In the genomic region with DNA sequence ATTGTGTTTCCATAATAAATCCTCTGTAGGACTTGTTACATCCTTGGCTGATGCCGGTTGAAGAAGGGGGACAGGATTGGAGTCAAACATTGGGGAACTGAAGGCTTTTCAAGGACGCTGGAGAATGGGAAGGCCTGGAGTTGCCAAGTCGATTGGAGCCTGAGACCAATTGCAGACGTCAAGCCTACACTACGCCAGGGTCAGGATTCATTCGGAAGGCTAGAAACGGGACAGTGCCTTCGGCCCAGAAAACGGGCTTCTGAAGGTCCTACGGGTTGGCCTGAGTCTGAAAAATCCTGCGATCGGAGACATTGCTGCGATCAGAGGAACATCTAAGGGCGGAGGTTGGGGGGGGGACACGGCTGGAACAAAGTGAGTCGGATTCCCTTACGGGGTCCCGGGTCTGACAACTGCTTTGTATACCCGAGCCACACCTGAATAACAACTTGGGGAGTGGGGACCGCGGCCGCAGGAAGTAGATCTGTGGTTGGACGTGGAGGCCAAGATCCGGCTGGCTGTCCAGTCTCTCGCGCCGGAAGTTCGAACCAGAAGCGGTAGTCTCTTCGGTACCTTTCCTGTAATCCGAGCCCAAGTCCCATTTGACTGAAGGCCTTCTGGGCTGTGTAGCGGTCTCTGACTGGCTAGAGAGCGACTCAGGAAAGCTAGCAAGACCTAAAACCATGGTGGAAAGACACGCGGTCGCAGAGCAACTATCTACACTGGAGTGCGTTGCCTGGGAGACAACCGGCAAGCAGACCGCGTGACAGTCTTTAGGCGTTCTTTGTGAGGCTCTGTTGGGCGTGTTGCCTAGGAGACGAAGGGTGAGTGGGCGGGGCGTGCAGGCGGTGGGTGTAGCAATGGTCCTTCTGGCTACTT, we compare ENCODE assay signal across 8 mouse cellular contexts. TPM values are rescaled to one million over a fixed set of nuclear protein-coding genes. Genes with fewer than 3 reads are reported as not detected.
DNase-seq lines count a peak whose midpoint lies in the region; ATAC-seq lines count a peak whose summit lies in the region.

A gene (minus strand): TSS at position 693 of the 876 bp plus-strand sequence.
A gene (plus strand): TSS at position 835 of the 876 bp plus-strand sequence.

- peaks cover 16% of the 10 kb centered on the region for H3K4me1 ChIP-seq in megakaryocyte, embryonic 14.5 days

- H3K4me3 ChIP-seq in megakaryocyte, embryonic 14.5 days (replicated peaks), result peak within 1 kb of the TSS; percentile 91

- DNase-seq in adrenal gland, adult 18-20 months (ENCODE audit: low spot score in 2 of 2), result peak; percentile 88 to 91
- DNase-seq in embryo, embryonic 10.5 days (ENCODE audit: low spot score), result peak; percentile 98
- peak; percentile 86 for DNase-seq in gastrocnemius, postnatal 14 days
- peak; percentile 92 to 97 for DNase-seq in left cerebral cortex, adult 9 months (ENCODE audit: low spot score in 2 of 2)
- DNase-seq in right cerebral cortex, postnatal 10 days (ENCODE audit: low spot score in 2 of 2), result peak; percentile 97 to 99
- DNase-seq in urinary bladder, postnatal 14 days (ENCODE audit: low spot score), result peak; percentile 91

- peaks cover 43% of the 10 kb centered on the region for H3K27me3 ChIP-seq in megakaryocyte, embryonic 14.5 days (replicated peaks)

- intact Hi-C loops in gastrocnemius, postnatal 14 days (cut with DNase I; ENCODE audit: low total_unique reads), result no loop called here

- H3K9me3 ChIP-seq in megakaryocyte, embryonic 14.5 days, result no peaks in the 10 kb centered on the region

- peak; percentile 97 for ATAC-seq in inflammation-experienced regulatory T-cells, adult 6 months

- peaks cover 27% of the 10 kb centered on the region for H3K36me3 ChIP-seq in megakaryocyte, embryonic 14.5 days (replicated peaks; ENCODE audit: low read length)

RNA-seq across cellular contexts. Expression of the first gene that starts in this region (rescaled TPM):
- under 1 TPM; 0.53 to 0.74 TPM for total RNA-seq in adrenal gland, adult 18-20 months (2021)
- total RNA-seq in gastrocnemius, postnatal 14 days (2021), result under 1 TPM; 0.10 to 0.11 TPM
- polyA plus RNA-seq in inflammation-experienced regulatory T-cells, adult 6 months (2017; shearing (Covaris generic)), result not detected
- polyA plus RNA-seq in megakaryocyte, embryonic 14.5 days (2012; ENCODE audit: insufficient read depth, low replicate concordance), result 0.15 TPM in 1 of 2 replicates, not detected in the other

RNA-seq across cellular contexts. Expression of the second gene that starts in this region (rescaled TPM):
- 1 to 10 TPM; 3.5 to 5.2 TPM for total RNA-seq in adrenal gland, adult 18-20 months (2021)
- 1 to 10 TPM; 2.7 to 4.0 TPM for total RNA-seq in gastrocnemius, postnatal 14 days (2021)
- polyA plus RNA-seq in inflammation-experienced regulatory T-cells, adult 6 months (2017; shearing (Covaris generic)), result under 1 TPM in 2 of 3 experiments, not detected in 1; 0.21 to 0.32 TPM
- 0.70 TPM in 1 of 2 replicates, not detected in the other for polyA plus RNA-seq in megakaryocyte, embryonic 14.5 days (2012; ENCODE audit: insufficient read depth, low replicate concordance)

Comparison
In these comparisons a context has a peak if more than half of its experiments do, and no peak if none do; other contexts are left out.
1. Peak in every context shown above with its lines: DNase-seq, ATAC-seq and H3K4me3 ChIP-seq.
2. Peak in ATAC-seq in inflammation-experienced regulatory T-cells, adult 6 months; RNA of the genes that start here not detected or under 1 TPM.